Mouse (Mus musculus): ENCODE measurements around the gene Bcl10. TPM values are rescaled to one million over a fixed set of nuclear protein-coding genes. Genes with fewer than 3 reads are reported as not detected.
"Not testable (repeated sequence)": the region's sequence is repeated elsewhere in the genome, so short reads cannot be mapped to it uniquely, and the experiment has no call there.

The Bcl10 gene
- polyA plus RNA-seq, 1 experiment from 2014 or later: 42.4 TPM

GRCm38 (mm10) chr3:145959824-145960223, 37.2 kb downstream of the Bcl10 start:
- Histone ChIP-seq H3K9ac (replicated peaks) (no peak overlapping the region), H3K27me3 (peaks cover 25% of the 10 kb centered on the region), H3K4me1 (peaks cover 17% of the 10 kb centered on the region), H3K36me3 (no peaks in the 10 kb centered on the region), H3K27ac (replicated peaks) (no peak overlapping the region), H3K4me2 (replicated peaks) (no peak overlapping the region), H3K4me3 (no peak overlapping the region), H3K9me3 (no peaks in the 10 kb centered on the region)
- 62% methylated on average over 1 of the region's 1 CpGs for WGBS
- ATAC-seq (replicated peaks): no peak

DNA sequence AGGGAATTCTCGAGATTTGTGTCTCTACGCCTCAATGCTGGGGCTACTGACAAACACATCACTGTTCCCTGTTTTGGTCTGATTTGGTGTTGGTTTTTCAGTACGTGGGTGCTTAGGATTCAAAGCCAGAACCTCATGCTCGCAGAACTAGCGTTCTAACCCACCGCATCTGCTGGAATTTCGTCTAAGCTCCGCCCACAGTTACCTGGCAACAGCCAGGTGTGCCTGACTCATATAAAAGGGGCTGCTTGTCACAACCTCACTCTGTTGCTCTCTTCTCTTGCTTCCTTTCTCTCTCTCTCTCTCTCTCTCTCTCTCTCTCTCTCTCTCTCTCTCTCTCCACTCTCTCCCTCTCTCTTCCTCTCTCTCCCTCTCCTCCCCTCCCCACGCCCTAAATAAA, 39.8 kb downstream of the Bcl10 start:
- H3K9ac ChIP-seq (replicated peaks): no peak overlapping the region
- ATAC-seq (replicated peaks): no peak
- peaks cover 30% of the 10 kb centered on the region for H3K27me3 ChIP-seq
- H3K4me1 ChIP-seq: peaks cover 17% of the 10 kb centered on the region
- 20% methylated on average over 9 of the region's 9 CpGs for WGBS
- no peak overlapping the region for H3K27ac ChIP-seq (replicated peaks)
- H3K36me3 ChIP-seq: no peaks in the 10 kb centered on the region
- H3K4me2 ChIP-seq (replicated peaks): no peak overlapping the region
- H3K9me3 ChIP-seq: no peaks in the 10 kb centered on the region
- H3K4me3 ChIP-seq: no peak overlapping the region

- no peaks in the 10 kb centered on the region for H3K9me3 ChIP-seq
- ATAC-seq (replicated peaks): no peak; the same call in 1 of the 2 replicates
- H3K9ac ChIP-seq (replicated peaks): no peak overlapping the region
- no peak overlapping the region for H3K4me3 ChIP-seq
- no peak overlapping the region for H3K27ac ChIP-seq (replicated peaks)
- peaks cover 17% of the 10 kb centered on the region for H3K4me1 ChIP-seq
- H3K27me3 ChIP-seq: peaks cover 30% of the 10 kb centered on the region
- H3K4me2 ChIP-seq (replicated peaks): peak overlapping the region; percentile 20
- H3K36me3 ChIP-seq: no peaks in the 10 kb centered on the region
- 15% methylated on average over 31 of the region's 31 CpGs for WGBS
These were observed 40.8 kb downstream of the Bcl10 start for GRCm38 (mm10) chr3:145963101-145964017.

DNA sequence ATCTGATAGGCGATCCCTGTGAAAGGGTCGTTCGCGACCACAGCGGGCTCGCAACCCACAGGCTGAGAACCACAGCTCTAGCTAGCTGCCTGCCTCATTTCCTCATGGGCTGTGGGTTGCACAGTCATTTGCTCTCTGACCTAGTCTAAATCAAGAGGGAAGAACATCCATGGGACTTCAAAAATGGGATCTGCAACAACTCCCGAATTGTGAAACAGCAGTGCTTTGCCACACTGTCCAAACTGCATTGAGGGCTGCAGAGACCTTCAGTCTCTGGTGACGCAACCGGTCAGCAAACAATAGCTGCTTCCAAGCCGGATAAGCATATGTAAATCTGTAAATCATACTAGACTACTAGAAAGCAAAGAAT, 41.4 kb downstream of the Bcl10 start:
- Histone ChIP-seq H3K4me2 (replicated peaks) (peak overlapping the region; percentile 20; the same call in 1 of the 2 replicates), H3K27me3 (peaks cover 30% of the 10 kb centered on the region), H3K4me1 (peaks cover 17% of the 10 kb centered on the region), H3K27ac (replicated peaks) (no peak overlapping the region), H3K4me3 (no peak overlapping the region), H3K36me3 (no peaks in the 10 kb centered on the region), H3K9me3 (no peaks in the 10 kb centered on the region), H3K9ac (replicated peaks) (no peak overlapping the region)
- WGBS: 14% methylated on average over 10 of the region's 10 CpGs
- ATAC-seq (replicated peaks): no peak

DNA sequence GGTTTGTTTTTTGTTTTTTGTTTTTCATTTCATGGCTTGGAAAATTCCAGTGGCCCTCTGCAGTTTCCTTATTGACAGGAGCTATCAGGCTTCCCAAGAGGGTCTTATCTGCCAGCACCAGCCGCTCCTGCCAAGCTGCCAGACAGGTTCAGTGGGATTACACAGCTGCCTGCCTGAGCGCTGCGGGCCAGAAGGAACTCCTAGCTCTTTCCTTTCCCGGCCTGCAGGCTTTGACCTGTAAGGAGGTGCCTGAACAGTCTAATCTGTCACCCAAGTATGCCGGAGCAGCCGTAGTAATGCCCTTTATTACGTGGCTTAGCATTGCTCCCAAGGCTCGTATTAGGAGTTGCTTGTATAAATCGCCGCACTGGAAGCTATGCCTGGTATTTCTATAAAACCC, 41.9 kb downstream of the Bcl10 start:
- Histone ChIP-seq H3K36me3 (no peaks in the 10 kb centered on the region), H3K4me3 (no peak overlapping the region), H3K27me3 (peaks cover 30% of the 10 kb centered on the region), H3K4me2 (replicated peaks) (peak overlapping the region; percentile 24), H3K9ac (replicated peaks) (no peak overlapping the region), H3K27ac (replicated peaks) (no peak overlapping the region), H3K4me1 (peaks cover 17% of the 10 kb centered on the region), H3K9me3 (no peaks in the 10 kb centered on the region)
- ATAC-seq (replicated peaks): no peak
- 15% methylated on average over 10 of the region's 10 CpGs for WGBS

DNA sequence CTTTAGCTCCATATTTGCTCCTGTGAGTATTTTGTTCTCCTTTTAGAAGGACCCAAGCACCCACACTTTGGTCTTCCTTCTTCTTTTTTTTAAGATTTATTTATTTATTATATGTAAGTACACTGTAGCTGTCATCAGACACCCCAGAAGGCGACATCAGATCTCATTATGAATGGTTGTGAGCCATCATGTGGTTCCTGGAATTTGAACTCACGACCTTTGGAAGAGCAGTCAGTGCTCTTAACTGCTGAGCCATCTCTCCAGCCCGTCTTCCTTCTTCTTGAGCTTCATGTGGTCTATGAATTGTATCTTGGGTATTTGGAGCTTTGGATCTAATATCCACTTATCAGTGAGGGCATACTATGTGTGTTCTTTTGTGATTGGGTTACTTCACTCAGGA, 43.0 kb downstream of the Bcl10 start:
- Histone ChIP-seq H3K4me1 (peaks cover 17% of the 10 kb centered on the region), H3K27me3 (peaks cover 30% of the 10 kb centered on the region)
- not testable (repeated sequence) for H3K9ac ChIP-seq (replicated peaks); H3K4me3 ChIP-seq; H3K27ac ChIP-seq (replicated peaks); H3K36me3 ChIP-seq; ATAC-seq (replicated peaks); H3K4me2 ChIP-seq (replicated peaks); H3K9me3 ChIP-seq
- WGBS: 80% methylated on average over 3 of the region's 3 CpGs

DNA sequence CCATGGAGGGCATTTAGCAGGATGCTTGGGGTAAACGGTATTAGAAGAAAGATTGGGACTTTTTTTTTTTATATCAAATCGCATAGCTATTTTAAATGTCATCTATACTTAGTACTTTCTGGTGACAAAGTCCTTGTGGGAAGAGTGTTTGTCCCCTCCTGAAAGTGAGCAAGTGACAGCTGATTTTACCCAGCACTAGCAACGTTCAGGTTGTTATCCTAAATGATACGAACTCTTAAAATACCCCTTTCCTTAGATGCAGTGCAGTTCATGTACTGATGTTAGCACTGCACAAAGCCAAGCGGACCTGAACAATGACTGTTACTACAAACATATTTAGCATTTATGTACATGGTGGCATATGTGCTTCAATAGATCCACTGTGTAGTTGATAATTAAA, 44.2 kb downstream of the Bcl10 start:
- Histone ChIP-seq H3K4me3 (no peak overlapping the region), H3K4me2 (replicated peaks) (no peak overlapping the region), H3K36me3 (no peaks in the 10 kb centered on the region), H3K9ac (replicated peaks) (no peak overlapping the region), H3K27ac (replicated peaks) (no peak overlapping the region), H3K4me1 (peaks cover 17% of the 10 kb centered on the region), H3K27me3 (peaks cover 26% of the 10 kb centered on the region), H3K9me3 (no peaks in the 10 kb centered on the region)
- 91% methylated on average over 5 of the region's 5 CpGs for WGBS
- ATAC-seq (replicated peaks): no peak

DNA sequence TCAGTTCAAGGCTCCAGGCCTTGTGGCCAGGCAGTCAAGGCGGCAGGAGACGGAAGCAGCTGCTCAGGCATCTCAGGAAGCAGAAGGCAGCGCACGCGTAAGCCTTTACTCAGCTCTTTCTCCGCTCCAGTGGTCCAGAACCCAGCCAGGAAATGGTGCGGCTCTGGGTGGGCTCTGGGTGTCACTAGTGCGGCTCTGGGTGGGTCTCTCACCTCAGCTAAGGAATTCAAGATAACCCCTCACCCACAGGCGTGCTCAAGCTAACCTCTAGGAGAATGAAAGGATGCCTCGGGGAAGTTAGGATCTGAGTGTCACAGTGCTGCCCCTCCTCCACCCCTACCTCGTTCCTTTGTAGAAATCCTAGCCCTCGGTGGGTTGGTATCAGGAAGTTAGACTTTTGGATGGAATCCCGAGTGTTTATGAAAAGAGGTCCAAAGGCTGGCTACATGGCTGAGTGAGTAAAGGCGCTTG, 46.5 kb downstream of the Bcl10 start:
- no peaks in the 10 kb centered on the region for H3K36me3 ChIP-seq
- H3K27ac ChIP-seq (replicated peaks): no peak overlapping the region
- WGBS: 60% methylated on average over 14 of the region's 14 CpGs
- no peaks in the 10 kb centered on the region; the same call in 1 of the 2 replicates for H3K9me3 ChIP-seq
- no peak for ATAC-seq (replicated peaks)
- H3K27me3 ChIP-seq: peaks cover 6% of the 10 kb centered on the region; the same call in 1 of the 2 replicates
- H3K9ac ChIP-seq (replicated peaks): no peak overlapping the region
- H3K4me3 ChIP-seq: no peak overlapping the region
- peaks cover 6% of the 10 kb centered on the region for H3K4me1 ChIP-seq
- no peak overlapping the region for H3K4me2 ChIP-seq (replicated peaks)

- WGBS: 35% methylated on average over 10 of the region's 10 CpGs
- Histone ChIP-seq H3K27ac (replicated peaks) (no peak overlapping the region; the same call in 1 of the 2 replicates), H3K4me1 (no peaks in the 10 kb centered on the region)
These were observed 48.9 kb downstream of the Bcl10 start for GRCm38 (mm10) chr3:145971501-145971900.

DNA sequence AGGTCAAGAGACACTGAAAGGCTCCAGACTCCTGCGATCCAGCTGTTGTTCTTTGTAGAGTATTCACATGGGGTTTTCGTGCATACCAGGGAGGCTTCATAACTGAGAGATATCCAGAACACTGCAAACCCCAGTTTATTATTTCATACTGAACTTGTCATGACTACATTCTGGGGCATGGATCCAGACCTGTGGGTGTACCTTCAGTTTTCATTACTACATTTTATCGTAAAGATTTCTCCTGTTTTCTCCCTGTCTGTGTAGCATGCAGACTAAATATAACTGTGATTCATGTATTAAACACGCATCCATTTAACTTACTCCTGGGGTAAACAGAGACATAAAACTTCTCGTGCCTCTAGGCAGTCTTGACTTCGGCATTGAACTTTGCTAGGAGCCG, 52.4 kb downstream of the Bcl10 start:
- no peak overlapping the region for H3K4me2 ChIP-seq (replicated peaks)
- H3K4me1 ChIP-seq: no peaks in the 10 kb centered on the region
- no peak overlapping the region for H3K27ac ChIP-seq (replicated peaks)
- WGBS: 94% methylated on average over 7 of the region's 7 CpGs
- no peak for ATAC-seq (replicated peaks)
- no peak overlapping the region for H3K4me3 ChIP-seq
- no peaks in the 10 kb centered on the region for H3K27me3 ChIP-seq
- no peak overlapping the region for H3K9ac ChIP-seq (replicated peaks)
- no peaks in the 10 kb centered on the region; the same call in 1 of the 2 replicates for H3K9me3 ChIP-seq
- H3K36me3 ChIP-seq: no peaks in the 10 kb centered on the region

More at GRCm38 (mm10) chr3:145971501-145971900, 48.9 kb downstream of the Bcl10 start:
- no peak overlapping the region for H3K4me2 ChIP-seq (replicated peaks)
- no peaks in the 10 kb centered on the region for H3K27me3 ChIP-seq
- no peaks in the 10 kb centered on the region; the same call in 1 of the 2 replicates for H3K9me3 ChIP-seq
- ATAC-seq (replicated peaks): no peak
- H3K4me3 ChIP-seq: no peak overlapping the region
- no peaks in the 10 kb centered on the region for H3K36me3 ChIP-seq
- H3K9ac ChIP-seq (replicated peaks): no peak overlapping the region

All from forebrain, embryonic 15.5 days (tissue).